Mouse (Mus musculus) frontal cortex, postnatal 36 days (tissue): ENCODE data around the gene 4931406C07Rik.

Experiments
- DNase-seq, 2 experiments: peaks; one replicate each; pipeline ENCODE4 v3.0.0; 2022; ENCODE audit warnings: low spot score in 2 of 2

Gene 4931406C07Rik

GRCm38 (mm10) chr9:15238297-15238990 is 67.8 kb downstream of the 4931406C07Rik start:
- no peak for DNase-seq

- DNase-seq, result no peak
These were observed 68.5 kb downstream of the 4931406C07Rik start for GRCm38 (mm10) chr9:15237516-15238296.

GRCm38 (mm10) chr9:15235986-15236385 is 70.3 kb downstream of the 4931406C07Rik start:
- DNase-seq, result no peak

GRCm38 (mm10) chr9:15233604-15234003 is 72.6 kb downstream of the 4931406C07Rik start:
- no peak for DNase-seq
